Mouse (Mus musculus) hematopoietic stem cell, adult 5-6 weeks (primary cell): ENCODE measurements around the gene Hs6st3. TPM values are rescaled to one million over a fixed set of nuclear protein-coding genes. Genes with fewer than 3 reads are reported as not detected.
"Not testable (repeated sequence)": the region's sequence is repeated elsewhere in the genome, so short reads cannot be mapped to it uniquely, and the experiment has no call there.

Source experiments
- ATAC-seq, 2 experiments: fragments of 125-278 bp in 1 of 2; replicated peaks in 1 of 2; 2 replicates each; pipeline ENCODE4 v1.8.0; 2016 to 2017; ENCODE audit warnings: inconsistent platforms in 2 of 2, mild to moderate bottlenecking in 2 of 2, moderate number of reproducible peaks in 2 of 2, low read depth in 1 of 2, moderate TSS enrichment in 1 of 2; ENCODE audit not compliant: low FRiP score in 2 of 2, poor library complexity in 2 of 2, severe bottlenecking in 2 of 2, insufficient read depth in 1 of 2, low TSS enrichment in 1 of 2
- total RNA-seq: library from RNA; stranded (forward); fragments of 172-1452, 232-1000 nt; gene quantifications from 2 replicates; pipeline ENCODE4 v1.2.3, GENCODE M21; 2017

Gene Hs6st3
- total RNA-seq, 1 experiment from 2014 or later, result 0.50 TPM

GRCm38 (mm10) chr14:119520632-119521031 is 382.5 kb downstream of the Hs6st3 start:
- no peak for ATAC-seq

DNA sequence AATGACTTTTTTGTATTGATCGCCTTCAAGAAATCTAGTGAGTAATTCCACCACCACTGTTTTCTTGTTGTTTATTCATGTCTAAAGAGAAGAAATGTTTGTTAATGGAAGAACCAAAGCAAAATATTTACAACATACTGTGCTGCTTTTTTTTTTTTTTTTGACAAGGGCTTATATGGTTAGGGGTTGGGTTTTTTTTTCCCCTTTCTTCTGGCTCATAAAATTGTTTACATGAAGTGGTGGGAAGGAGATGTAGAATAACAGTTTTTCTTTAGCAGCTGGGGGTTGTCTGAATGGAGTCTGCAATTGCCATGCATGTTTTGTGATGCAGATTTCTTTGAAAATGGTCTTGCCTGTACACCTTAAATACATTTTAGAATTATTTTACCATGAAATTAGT is 382.9 kb downstream of the Hs6st3 start:
- no peak for ATAC-seq

DNA sequence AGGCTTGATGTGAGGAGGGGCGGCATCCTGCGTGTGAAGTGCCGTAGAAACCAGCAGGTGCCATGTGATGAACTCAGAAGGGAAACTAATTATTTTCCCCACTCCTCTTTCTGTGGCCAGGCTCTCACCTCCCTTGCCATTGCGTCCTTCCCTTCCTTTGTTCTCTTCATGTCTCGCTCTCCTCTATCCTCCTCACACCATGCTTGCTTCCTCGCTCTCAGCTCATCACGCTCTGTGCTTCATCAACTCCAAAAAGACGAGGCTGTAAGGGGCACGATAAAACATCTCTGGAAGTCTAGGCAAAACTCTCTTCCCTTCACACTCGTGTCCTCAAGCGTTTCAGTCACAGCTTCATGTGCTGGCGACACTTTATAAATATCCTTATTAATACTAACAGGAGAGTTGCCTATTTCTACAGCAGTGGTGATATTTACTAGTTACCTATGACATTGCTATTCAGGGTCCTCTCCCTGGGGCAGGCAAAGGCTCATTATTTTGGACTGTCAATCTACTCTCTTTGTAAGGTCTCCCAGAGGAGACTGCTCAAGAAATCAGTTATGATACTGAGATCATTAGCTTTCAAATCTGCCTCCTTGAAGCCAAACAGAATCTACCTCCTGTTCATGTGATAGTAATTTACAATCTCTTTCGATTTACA is 394.9 kb downstream of the Hs6st3 start:
- ATAC-seq, result no peak

- no peak for ATAC-seq
Measured at GRCm38 (mm10) chr14:119540505-119540904, 402.4 kb downstream of the Hs6st3 start.

DNA sequence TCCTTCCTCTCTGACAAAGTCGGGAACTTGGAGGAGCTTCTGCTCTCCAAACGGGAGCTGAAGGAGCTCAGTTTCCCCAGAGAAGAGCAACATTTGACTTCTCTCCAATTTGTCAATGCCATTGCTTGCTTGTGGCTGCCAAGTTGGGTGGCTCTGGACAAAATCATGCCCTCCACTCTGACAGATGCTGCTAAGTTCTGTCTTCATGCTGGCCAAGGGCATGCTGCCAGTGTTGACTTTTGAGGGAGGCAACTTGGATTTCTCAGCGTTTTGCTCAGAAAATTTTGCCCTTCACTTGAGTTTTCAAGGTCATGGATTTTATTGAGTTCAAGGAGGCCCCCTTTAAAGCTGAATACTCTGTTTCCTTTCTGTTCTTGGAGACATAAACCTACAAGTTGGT is 406.5 kb downstream of the Hs6st3 start:
- no peak for ATAC-seq

GRCm38 (mm10) chr14:119558356-119558755 is 420.2 kb downstream of the Hs6st3 start:
- no peak for ATAC-seq

DNA sequence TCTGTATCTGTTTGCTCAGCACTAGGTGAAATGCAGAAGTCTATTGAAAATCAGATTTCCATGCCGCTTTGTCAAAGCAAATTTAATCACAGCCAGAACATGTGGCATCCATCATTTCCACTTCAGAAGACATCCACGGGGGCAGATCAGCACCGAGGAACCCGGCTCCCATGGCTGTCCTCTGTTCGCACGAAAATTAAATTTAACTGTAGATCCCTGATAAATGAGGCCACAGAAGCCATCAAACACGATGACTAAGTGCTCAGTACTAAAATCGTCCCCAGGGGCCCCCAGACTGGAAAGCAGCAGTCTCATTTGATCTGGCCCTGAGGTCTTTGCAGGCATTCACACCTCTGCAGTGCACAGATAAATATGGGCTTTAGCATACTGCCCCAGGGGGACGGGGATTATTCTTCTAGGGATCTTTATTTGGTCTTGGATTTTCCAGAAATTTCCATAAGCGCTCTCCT is 443.9 kb downstream of the Hs6st3 start:
- ATAC-seq, result no peak

- no peak for ATAC-seq
Measured at GRCm38 (mm10) chr14:119585069-119585468, 446.9 kb downstream of the Hs6st3 start.

- ATAC-seq, result not testable (repeated sequence)
Measured at GRCm38 (mm10) chr14:119587365-119587764, 449.2 kb downstream of the Hs6st3 start.

GRCm38 (mm10) chr14:119604327-119604726 is 466.2 kb downstream of the Hs6st3 start:
- no peak for ATAC-seq

DNA sequence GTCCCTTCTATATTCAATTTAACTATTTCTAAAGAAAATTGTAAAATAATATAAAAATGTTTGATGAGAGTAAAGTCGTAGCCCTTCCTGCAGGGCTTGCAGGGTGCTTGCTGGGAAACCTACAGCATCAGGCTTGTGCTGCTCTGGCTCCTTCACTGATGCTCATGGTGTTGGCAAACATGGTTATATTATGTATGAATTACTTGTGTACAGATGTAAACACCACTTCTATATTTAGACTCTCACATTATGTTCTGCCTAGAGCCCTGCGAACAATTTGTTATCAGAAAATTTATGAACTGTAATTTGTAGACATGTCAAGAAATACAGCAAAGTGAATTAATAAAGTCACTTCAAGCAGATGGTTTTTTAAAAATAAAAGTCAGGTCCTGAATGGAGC is 474.7 kb downstream of the Hs6st3 start:
- ATAC-seq, result no peak

GRCm38 (mm10) chr14:119629127-119629526 is 491.0 kb downstream of the Hs6st3 start:
- ATAC-seq, result no peak

- no peak for ATAC-seq
Measured at GRCm38 (mm10) chr14:119633090-119633489, 494.9 kb downstream of the Hs6st3 start.

- no peak for ATAC-seq
Measured at GRCm38 (mm10) chr14:119633626-119634025, 495.5 kb downstream of the Hs6st3 start.

DNA sequence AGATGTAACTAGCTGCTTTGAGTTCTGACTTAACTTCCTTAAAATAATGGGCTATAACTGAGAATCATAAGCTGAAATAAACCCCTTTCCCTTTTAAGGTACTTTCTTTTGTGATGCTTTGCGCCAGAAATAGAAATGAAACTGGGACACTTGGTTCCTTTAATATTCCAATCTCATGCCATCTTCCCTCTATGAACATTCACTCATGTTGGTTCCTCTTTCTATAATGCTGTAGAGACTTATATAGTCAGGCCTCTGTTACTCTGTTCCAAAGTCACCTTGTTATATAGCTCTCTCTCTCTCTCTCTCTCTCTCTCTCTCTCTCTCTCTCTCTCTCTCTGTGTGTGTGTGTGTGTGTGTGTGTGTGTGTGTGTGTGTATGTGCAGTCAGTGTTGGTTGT is 504.7 kb downstream of the Hs6st3 start:
- no peak for ATAC-seq

GRCm38 (mm10) chr14:119643840-119644239 is 505.7 kb downstream of the Hs6st3 start:
- ATAC-seq, result peak; percentile 27 to 66; a peak in 3 of 4 replicates

DNA sequence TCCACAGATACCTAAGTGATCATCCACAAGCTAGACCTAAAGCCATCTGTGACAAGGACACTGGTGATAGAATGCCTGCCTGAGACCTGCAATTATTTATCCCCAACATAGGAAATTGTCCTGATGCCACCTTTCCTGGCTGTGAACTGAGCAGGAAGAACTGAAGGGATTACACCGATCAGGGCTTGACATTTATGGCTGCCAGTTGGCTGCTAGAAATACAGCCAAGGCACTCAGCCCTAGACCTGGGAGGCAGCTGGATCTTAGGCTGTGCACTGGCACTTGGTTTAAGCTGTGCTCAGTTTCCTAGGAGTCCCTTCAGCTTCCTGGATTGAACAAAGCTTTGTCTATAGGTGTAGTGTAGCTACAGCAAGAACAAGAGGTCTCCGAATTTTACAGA is 518.8 kb downstream of the Hs6st3 start:
- ATAC-seq, result no peak

DNA sequence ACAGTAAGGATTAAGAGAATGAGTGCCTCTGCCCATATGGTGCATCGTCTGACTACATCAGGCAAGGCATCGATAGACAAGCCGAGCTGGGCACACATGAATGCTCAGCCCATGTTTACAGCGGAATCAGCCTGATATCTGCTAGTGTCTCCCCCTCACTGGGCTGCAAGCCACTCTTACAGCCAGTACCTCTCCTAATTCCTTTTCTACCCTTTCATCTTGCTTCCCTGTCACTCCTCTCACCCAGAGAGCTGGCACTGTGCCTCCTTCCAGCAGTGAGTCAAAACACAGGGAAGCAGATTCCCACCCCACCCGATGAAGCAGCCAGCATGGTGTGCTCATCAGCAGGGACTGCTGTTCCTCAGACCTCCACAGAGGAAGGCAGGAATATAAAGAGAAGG is 527.6 kb downstream of the Hs6st3 start:
- no peak for ATAC-seq

GRCm38 (mm10) chr14:119667421-119667820 is 529.3 kb downstream of the Hs6st3 start:
- ATAC-seq, result peak; percentile 58 to 62; a peak in 3 of 4 replicates
